Mouse (Mus musculus): ENCODE results near the gene Camkk2. TPM values are rescaled to one million over a fixed set of nuclear protein-coding genes. Genes with fewer than 3 reads are reported as not detected.

Gene Camkk2
- polyA plus RNA-seq, 1 experiment = 26.2 TPM

- H3K36me3 ChIP-seq (ENCODE audit: control insufficient read depth, insufficient read depth, low read length, poor library complexity, severe bottlenecking) = peaks cover 27% of the 10 kb centered on the region
- no peaks in the 10 kb centered on the region for H3K9me3 ChIP-seq (replicated peaks; ENCODE audit: control insufficient read depth, insufficient read depth, low read length, poor library complexity, severe bottlenecking)
- H3K9ac ChIP-seq (ENCODE audit: low read depth, poor library complexity, severe bottlenecking) = peak within 1 kb of the TSS; percentile 58
- H3K4me1 ChIP-seq (ENCODE audit: control insufficient read depth, insufficient read depth, low read length) = peaks cover 2% of the 10 kb centered on the region
- peak within 1 kb of the TSS; percentile 80 for H3K4me3 ChIP-seq (ENCODE audit: low read depth, low read length)
- peak; percentile 37; the same call in 1 of the 2 replicates for TF ChIP-seq EP300 (IDR thresholded peaks at IDR 0.05; ENCODE audit: insufficient read depth, low read depth, low read length)
- TF ChIP-seq CTCF (IDR thresholded peaks at IDR 0.05; ENCODE audit: low read depth, low read length) = no peak
- TF ChIP-seq POLR2A (IDR thresholded peaks at IDR 0.05; ENCODE audit: insufficient read depth, low read length) = no peak
- H3K27ac ChIP-seq (ENCODE audit: insufficient read depth, low read length) = peak within 1 kb of the TSS; percentile 45; the same call in 1 of the 2 replicates
- H3K27me3 ChIP-seq (ENCODE audit: control insufficient read depth, insufficient read depth, low read length, poor library complexity, severe bottlenecking) = no peaks in the 10 kb centered on the region
These were observed 41.7 kb upstream of the Camkk2 start, which contains the start of gene Anapc5 for GRCm38 (mm10) chr5:122820777-122821523. TSS of gene Anapc5 (minus strand) at chr5:122821339.

DNA sequence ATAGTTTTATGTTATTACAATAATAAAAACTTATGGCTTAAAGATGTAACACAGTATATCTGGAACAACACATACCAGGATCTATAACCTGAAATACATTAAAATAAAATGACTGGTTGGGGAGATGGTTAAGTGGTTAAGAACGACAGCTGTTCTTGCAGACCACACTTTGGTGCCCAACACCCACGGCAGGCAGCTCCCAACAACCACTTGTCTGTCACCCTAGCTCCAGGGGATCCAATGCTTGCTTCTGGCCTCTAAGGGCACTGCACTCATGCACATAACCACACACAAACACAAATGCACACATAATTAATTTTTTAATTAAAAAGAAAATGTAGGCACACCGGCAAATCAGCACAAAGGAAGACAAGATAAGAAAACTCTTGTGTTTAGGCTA is 33.5 kb upstream of the Camkk2 start:
- H3K4me1 ChIP-seq (ENCODE audit: control insufficient read depth, insufficient read depth, low read length) = no peaks in the 10 kb centered on the region
- TF ChIP-seq POLR2A (IDR thresholded peaks at IDR 0.05; ENCODE audit: insufficient read depth, low read length) (no peak), CTCF (IDR thresholded peaks at IDR 0.05; ENCODE audit: low read depth, low read length) (no peak), EP300 (IDR thresholded peaks at IDR 0.05; ENCODE audit: insufficient read depth, low read depth, low read length) (no peak)
- H3K36me3 ChIP-seq (ENCODE audit: control insufficient read depth, insufficient read depth, low read length, poor library complexity, severe bottlenecking) = peaks cover 61% of the 10 kb centered on the region
- no peak overlapping the region for H3K4me3 ChIP-seq (ENCODE audit: low read depth, low read length)
- H3K27me3 ChIP-seq (ENCODE audit: control insufficient read depth, insufficient read depth, low read length, poor library complexity, severe bottlenecking) = no peaks in the 10 kb centered on the region
- H3K27ac ChIP-seq (ENCODE audit: insufficient read depth, low read length) = no peak overlapping the region
- H3K9ac ChIP-seq (ENCODE audit: low read depth, poor library complexity, severe bottlenecking) = no peak overlapping the region
- H3K9me3 ChIP-seq (replicated peaks; ENCODE audit: control insufficient read depth, insufficient read depth, low read length, poor library complexity, severe bottlenecking) = no peaks in the 10 kb centered on the region

GRCm38 (mm10) chr5:122811364-122812079 is 32.3 kb upstream of the Camkk2 start:
- no peaks in the 10 kb centered on the region for H3K9me3 ChIP-seq (replicated peaks; ENCODE audit: control insufficient read depth, insufficient read depth, low read length, poor library complexity, severe bottlenecking)
- no peak overlapping the region for H3K27ac ChIP-seq (ENCODE audit: insufficient read depth, low read length)
- no peaks in the 10 kb centered on the region for H3K4me1 ChIP-seq (ENCODE audit: control insufficient read depth, insufficient read depth, low read length)
- no peak overlapping the region for H3K4me3 ChIP-seq (ENCODE audit: low read depth, low read length)
- TF ChIP-seq CTCF (IDR thresholded peaks at IDR 0.05; ENCODE audit: low read depth, low read length) = peak; percentile 77
- TF ChIP-seq EP300 (IDR thresholded peaks at IDR 0.05; ENCODE audit: insufficient read depth, low read depth, low read length) = no peak
- no peak for TF ChIP-seq POLR2A (IDR thresholded peaks at IDR 0.05; ENCODE audit: insufficient read depth, low read length)
- no peaks in the 10 kb centered on the region for H3K27me3 ChIP-seq (ENCODE audit: control insufficient read depth, insufficient read depth, low read length, poor library complexity, severe bottlenecking)
- peaks cover 61% of the 10 kb centered on the region for H3K36me3 ChIP-seq (ENCODE audit: control insufficient read depth, insufficient read depth, low read length, poor library complexity, severe bottlenecking)
- H3K9ac ChIP-seq (ENCODE audit: low read depth, poor library complexity, severe bottlenecking) = no peak overlapping the region

DNA sequence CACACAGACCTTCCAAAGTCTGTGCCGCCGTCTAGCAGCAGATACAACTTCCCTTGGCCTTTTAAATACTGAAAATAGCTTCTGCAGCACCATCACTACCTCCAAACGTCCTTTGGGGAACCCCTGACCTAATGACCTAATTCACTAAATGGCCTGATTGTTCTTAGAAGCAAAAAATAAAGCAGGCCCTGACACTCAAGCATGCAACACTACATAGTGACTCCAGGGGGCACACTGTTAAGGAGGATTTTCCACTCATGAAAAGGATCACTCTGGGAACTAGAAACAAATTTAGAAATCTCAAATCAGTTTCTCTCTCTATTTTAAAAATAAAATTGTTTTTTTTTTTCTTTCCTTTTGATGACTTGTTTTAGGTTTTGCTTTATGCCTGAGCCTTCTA is 26.3 kb upstream of the Camkk2 start:
- Histone ChIP-seq H3K4me1 (ENCODE audit: control insufficient read depth, insufficient read depth, low read length) (no peaks in the 10 kb centered on the region), H3K27me3 (ENCODE audit: control insufficient read depth, insufficient read depth, low read length, poor library complexity, severe bottlenecking) (no peaks in the 10 kb centered on the region), H3K9me3 (replicated peaks; ENCODE audit: control insufficient read depth, insufficient read depth, low read length, poor library complexity, severe bottlenecking) (no peaks in the 10 kb centered on the region), H3K4me3 (ENCODE audit: low read depth, low read length) (no peak overlapping the region), H3K36me3 (ENCODE audit: control insufficient read depth, insufficient read depth, low read length, poor library complexity, severe bottlenecking) (peaks cover 64% of the 10 kb centered on the region), H3K9ac (ENCODE audit: low read depth, poor library complexity, severe bottlenecking) (no peak overlapping the region), H3K27ac (ENCODE audit: insufficient read depth, low read length) (no peak overlapping the region)
- TF ChIP-seq POLR2A (IDR thresholded peaks at IDR 0.05; ENCODE audit: insufficient read depth, low read length) (no peak), EP300 (IDR thresholded peaks at IDR 0.05; ENCODE audit: insufficient read depth, low read depth, low read length) (no peak), CTCF (IDR thresholded peaks at IDR 0.05; ENCODE audit: low read depth, low read length) (no peak)

DNA sequence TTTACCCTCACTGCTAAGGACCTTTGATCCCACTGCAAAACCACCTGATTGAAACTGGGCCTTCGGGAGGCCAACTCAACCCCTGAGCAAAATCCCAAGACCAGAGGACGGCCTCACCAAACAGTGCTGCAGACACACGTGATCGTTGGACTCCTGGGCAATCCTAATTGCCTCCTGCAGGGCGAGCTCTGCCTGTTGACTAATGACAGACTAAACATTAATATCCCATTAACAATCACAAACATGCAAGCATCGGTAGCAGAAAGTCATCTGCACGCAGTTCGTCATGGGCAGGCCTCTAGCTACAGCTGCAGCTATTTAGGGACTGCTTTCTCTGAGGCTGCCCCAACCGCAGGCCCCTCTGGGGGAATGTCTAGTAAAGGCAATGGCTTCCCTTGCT is 23.5 kb upstream of the Camkk2 start:
- TF ChIP-seq POLR2A (IDR thresholded peaks at IDR 0.05; ENCODE audit: insufficient read depth, low read length) (no peak), EP300 (IDR thresholded peaks at IDR 0.05; ENCODE audit: insufficient read depth, low read depth, low read length) (no peak)
- Histone ChIP-seq H3K9ac (ENCODE audit: low read depth, poor library complexity, severe bottlenecking) (no peak overlapping the region), H3K9me3 (replicated peaks; ENCODE audit: control insufficient read depth, insufficient read depth, low read length, poor library complexity, severe bottlenecking) (no peaks in the 10 kb centered on the region), H3K4me3 (ENCODE audit: low read depth, low read length) (no peak overlapping the region), H3K36me3 (ENCODE audit: control insufficient read depth, insufficient read depth, low read length, poor library complexity, severe bottlenecking) (peaks cover 60% of the 10 kb centered on the region), H3K4me1 (ENCODE audit: control insufficient read depth, insufficient read depth, low read length) (peaks cover 3% of the 10 kb centered on the region), H3K27me3 (ENCODE audit: control insufficient read depth, insufficient read depth, low read length, poor library complexity, severe bottlenecking) (no peaks in the 10 kb centered on the region), H3K27ac (ENCODE audit: insufficient read depth, low read length) (no peak overlapping the region)

GRCm38 (mm10) chr5:122801684-122802083 is 22.5 kb upstream of the Camkk2 start:
- Histone ChIP-seq H3K9ac (ENCODE audit: low read depth, poor library complexity, severe bottlenecking) (no peak overlapping the region), H3K36me3 (ENCODE audit: control insufficient read depth, insufficient read depth, low read length, poor library complexity, severe bottlenecking) (peaks cover 59% of the 10 kb centered on the region), H3K27me3 (ENCODE audit: control insufficient read depth, insufficient read depth, low read length, poor library complexity, severe bottlenecking) (no peaks in the 10 kb centered on the region), H3K27ac (ENCODE audit: insufficient read depth, low read length) (no peak overlapping the region), H3K4me3 (ENCODE audit: low read depth, low read length) (no peak overlapping the region), H3K9me3 (replicated peaks; ENCODE audit: control insufficient read depth, insufficient read depth, low read length, poor library complexity, severe bottlenecking) (no peaks in the 10 kb centered on the region), H3K4me1 (ENCODE audit: control insufficient read depth, insufficient read depth, low read length) (peaks cover 3% of the 10 kb centered on the region)
- no peak for TF ChIP-seq EP300 (IDR thresholded peaks at IDR 0.05; ENCODE audit: insufficient read depth, low read depth, low read length)
- no peak for TF ChIP-seq POLR2A (IDR thresholded peaks at IDR 0.05; ENCODE audit: insufficient read depth, low read length)
- no peak for TF ChIP-seq CTCF (IDR thresholded peaks at IDR 0.05; ENCODE audit: low read depth, low read length)
